Mouse (Mus musculus) embryo, embryonic 10 days (tissue): ENCODE measurements around the gene Hsf5.

Source experiments
- DNase-seq: peaks from one replicate; pipeline ENCODE4 v3.0.0-alpha.2; 2015; ENCODE audit warnings: low spot score

Hsf5 gene

DNA sequence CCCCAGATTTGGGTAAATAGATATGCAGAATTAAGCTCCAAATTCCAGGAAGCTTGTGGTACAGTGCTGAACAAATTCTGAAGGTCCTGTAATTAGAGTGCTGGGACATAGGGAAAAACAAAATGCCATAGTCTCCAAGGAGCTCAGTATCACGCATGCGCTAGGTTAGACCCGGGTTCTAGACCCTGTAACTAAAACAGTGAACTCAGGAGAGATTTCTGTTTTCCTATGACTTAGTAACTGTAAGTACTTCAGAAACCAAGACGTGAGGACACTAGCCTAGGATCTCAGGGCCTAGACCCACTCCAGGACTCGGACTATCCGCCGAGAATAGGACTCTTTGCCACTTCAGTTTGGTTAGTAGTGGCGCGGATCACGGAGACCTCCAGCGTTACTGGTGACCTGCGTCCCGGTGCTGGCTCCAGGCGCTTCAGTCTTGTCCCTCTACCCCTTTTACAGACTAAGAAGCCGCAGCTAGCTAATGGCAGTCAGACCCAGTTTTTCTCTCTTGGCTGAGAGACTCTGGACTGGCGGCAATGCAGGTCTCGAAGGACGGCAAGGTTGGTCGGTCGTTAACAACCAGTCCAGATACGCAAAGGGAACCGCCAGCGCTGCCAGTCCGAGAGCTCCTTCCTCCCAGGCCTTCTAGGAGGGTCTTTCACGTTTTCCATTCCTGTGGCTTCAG, 26.0 kb upstream of the Hsf5 start:
- DNase-seq = peak; percentile 41

DNA sequence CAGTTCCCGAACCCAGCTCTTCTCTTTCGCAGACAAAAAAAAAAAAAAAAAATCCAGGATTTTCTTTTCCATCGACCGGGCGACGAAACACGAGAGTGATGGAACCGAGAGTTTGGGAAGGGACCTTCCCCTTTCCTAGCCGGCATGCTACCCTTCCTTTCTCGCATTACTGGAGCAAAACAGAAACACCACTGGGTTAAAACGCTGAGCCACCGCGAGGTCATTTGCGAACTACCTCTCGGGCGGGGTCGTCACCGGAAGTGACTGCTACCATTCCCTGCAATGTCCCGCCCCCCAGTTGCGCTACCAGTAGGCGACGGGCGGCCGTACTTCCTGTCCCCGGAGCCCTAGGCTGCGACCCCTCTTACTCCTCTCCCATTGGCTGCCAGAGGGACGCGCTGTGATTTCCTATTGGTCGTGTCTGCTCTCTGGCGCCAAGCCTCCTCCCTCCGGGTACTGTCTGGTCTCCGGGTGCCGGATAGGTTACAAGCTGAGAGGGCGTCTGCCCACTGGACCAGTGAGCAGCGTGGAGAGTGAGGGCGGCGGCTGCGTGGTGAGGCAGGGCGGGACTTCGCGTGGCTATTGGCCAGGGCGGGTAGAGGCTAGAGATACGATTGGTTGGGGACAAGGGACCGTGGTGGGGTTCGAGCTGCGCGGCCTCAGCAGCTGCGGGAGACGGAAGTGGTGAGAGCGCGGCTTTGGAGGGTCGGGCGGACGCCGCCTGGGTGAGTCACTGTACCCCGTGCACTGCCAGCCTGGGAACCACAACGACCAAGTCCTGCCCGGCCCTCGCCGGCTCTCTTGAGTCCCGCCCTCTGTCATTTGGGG, 25.2 kb upstream of the Hsf5 start, which contains the start of gene Mtmr4:
TSS of gene Mtmr4 (plus strand) at position 637 of the 828 bp plus-strand sequence.
- DNase-seq = peak; percentile 99

DNA sequence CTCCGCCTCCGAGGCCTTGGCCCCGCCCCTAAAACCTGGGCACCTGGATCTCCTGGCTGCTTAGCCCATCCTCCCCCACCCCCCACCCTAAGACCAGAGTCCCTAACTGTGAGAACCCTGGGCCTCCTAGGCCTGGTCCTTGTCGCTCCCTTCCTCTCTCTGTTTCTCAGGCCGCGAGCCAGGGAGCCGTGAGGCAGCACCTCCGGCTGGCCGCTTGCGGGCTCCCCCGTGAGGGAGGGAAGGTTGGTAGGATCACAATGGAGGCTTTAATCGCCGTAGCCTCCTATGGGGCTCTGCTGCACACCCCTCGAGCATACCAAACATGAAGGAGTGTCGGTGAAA, 24.6 kb upstream of the Hsf5 start:
- no peak for DNase-seq

DNA sequence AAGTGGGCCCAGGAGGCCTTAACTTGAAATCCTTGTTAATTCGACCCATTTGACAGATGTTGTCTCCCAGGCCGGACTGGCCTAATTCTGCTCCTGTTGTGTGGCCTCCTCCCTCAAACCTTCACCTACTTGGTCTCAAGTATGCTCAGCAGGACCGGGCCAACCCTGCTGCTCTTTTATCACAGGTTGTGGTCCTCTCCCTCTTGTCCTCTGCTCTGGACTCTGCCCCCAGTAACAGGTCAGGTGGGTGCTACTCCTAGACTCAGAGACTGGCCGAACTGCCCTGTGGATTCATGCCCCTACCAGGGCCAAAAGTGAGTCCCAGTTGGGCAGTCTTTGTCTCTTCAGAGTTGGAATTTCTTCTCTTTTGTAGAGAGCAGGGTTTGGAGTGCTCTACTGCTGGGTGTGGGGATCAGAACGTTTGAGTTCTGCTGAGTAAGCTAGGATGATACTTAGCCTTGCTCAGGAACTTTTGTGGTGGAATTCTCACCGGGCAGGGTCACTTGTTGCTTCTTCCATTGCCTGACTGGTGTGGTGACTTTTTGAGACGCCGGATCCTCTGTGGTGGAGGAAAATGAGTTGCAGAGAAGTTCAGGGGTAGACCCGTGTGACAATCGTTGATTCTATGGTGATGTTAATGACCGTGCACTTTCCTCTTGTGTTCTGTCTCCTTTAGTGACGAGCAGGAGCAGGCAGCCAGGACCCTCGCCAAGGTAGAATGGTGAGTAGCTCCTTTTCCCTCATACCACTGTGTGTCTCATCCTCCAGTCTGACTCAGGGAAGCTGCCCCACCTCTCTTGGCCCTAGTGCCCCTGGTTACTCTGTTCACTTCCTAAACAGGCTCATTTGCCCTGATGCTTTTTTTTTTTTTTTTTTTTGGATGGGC, 24.0 kb upstream of the Hsf5 start:
- no peak for DNase-seq

DNA sequence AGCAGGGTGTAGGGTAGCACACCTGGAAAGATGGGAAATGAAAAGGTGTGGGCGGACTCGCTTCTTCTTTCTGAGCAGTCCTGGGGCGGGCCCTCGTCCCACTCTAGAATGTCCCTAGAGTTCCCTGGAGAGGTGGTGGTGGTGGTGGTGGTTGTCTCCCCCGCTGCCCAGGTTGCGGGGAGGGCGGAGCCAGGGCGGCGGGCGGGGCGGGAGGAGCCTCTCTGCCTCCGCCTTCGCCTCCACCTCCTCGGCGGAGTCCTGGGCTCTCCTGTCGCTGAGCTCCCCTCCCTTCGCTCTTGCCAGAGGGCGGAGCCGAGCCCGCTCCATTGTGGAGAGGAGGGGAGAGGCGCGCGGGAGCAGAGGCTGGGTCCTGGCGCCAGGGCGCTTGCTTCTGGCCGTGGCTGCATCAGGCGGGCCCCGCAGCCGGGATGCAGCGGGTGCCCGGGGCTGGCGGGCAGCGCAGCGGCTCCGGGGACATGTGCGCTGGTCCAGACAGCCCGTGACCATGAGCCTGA, 21.6 kb upstream of the Hsf5 start:
- DNase-seq = peak; percentile 94

DNA sequence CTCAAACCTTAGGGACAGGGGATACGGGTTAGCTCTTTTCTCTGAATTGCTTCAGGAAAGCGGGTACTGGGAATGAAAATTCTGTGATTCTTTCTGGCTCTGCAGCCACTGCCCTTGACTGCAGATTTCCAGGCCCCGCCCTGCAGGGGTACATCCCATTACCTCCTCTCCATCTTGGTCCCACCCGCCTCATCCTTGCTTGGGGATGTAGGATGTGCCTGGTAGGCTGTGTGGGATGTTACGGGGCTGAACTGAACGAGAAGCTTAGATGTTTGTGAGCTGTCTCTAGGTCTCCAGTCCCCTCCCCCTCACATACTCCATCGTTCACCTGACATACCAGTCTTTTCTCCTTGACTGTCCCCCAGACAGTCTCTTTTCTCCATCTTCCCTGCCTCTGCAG, 21.0 kb upstream of the Hsf5 start:
- DNase-seq = peak; percentile 30

- peak; percentile 27 for DNase-seq
These were observed 20.5 kb upstream of the Hsf5 start for GRCm38 (mm10) chr11:87596492-87596891.

GRCm38 (mm10) chr11:87597061-87597460, 19.9 kb upstream of the Hsf5 start:
- DNase-seq = no peak

DNA sequence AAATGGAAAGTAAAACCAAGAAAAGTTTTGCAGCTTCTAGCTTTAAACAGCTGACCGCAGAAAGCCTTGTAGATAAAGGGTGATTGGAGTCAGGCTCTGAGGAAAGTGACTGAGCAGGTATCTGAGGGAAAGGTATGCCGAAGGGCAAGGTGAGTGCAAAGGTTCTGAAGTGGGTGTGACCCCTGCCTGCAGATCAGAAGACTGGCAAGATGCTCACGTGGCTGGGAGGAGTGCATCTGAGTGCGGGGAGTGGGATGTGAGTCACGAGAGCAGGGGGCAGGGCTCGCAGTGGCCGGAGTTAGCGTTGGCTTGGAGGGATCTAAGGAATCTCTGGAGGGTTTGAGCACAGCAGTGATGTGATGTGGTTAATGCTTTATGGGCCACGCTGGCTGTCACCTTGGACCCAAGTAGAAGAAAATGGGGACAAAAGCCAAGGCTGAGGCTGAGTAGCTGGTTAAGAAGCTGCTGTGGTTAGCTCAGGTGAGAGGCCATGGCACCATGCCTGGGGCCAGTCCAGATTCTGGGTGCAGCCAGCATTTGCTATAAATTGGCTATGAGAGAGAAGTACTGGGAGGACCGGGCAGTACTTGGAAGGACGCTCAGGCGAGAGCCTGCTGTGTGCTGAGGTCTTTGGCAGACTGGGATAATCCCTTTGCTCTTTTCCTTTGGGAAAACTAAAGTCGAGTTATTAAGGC, 17.4 kb upstream of the Hsf5 start:
- DNase-seq = no peak

GRCm38 (mm10) chr11:87600322-87600853, 16.6 kb upstream of the Hsf5 start:
- DNase-seq = no peak

GRCm38 (mm10) chr11:87602234-87602633, 14.7 kb upstream of the Hsf5 start:
- no peak for DNase-seq

GRCm38 (mm10) chr11:87603571-87603970, 13.4 kb upstream of the Hsf5 start:
- no peak for DNase-seq

DNA sequence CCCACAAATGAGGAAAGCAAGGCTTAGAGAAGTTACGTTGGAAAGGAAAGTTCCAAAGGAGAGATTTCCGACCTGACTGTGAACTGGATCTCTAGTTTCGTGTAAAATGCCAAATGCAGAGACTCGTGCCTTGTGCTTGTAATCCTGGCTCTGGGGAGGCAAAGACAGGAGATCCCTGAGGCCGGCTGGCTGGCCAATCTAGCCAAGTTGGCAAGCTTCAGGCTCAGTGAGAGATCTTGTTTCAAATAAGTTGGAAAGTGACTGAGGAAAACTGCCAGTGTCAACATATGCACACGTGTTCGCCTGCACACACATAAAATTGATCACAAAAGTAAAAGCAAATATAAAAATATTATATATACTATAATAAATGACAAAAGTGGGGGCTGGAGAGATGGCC, 7.7 kb upstream of the Hsf5 start:
- DNase-seq = no peak

DNA sequence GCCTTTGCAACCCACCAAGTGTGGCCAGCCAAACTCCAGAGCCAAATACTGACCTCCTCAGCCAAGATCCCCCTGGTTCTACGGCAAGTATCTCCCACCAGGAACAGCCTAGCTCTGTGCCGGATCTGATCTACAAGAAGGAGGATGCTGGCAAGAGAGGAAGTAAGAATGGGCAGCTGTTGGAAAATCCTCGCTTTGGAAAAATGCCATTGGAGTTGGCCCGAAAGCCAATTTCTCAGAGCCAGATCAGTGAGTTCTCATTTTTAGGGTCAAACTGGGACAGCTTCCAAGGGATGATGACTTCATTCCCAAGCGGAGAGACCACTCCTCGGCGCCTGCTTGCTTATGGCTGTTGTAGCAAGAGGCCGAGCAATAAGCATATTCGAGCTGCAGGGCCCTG, 5.4 kb upstream of the Hsf5 start:
- no peak for DNase-seq

GRCm38 (mm10) chr11:87613972-87614371, 3.0 kb upstream of the Hsf5 start:
- DNase-seq = no peak

- no peak for DNase-seq
These were observed 1.4 kb upstream of the Hsf5 start for GRCm38 (mm10) chr11:87615551-87615950.

DNA sequence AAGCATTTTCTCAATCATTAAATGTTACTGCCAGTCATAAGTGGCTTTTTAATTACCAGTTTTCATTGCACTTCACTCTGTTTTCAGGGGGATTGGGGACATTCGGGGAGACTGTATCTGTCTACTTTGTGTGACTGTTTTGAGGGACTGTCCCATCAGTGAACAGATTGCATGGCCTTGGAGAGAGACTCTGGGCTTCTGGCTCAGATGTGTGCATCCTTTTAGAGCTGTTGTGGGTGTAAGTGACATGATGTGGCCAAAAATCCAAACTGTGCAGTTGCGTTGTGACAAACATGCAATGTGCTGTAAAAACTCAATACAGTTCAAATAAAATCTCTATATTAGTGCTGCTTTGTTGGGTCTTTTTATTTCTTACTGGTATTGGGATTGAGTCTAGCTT, 1.0 kb upstream of the Hsf5 start:
- DNase-seq = no peak

- no peak for DNase-seq
These were observed 642 bp downstream of the Hsf5 start for GRCm38 (mm10) chr11:87617606-87618005.

DNA sequence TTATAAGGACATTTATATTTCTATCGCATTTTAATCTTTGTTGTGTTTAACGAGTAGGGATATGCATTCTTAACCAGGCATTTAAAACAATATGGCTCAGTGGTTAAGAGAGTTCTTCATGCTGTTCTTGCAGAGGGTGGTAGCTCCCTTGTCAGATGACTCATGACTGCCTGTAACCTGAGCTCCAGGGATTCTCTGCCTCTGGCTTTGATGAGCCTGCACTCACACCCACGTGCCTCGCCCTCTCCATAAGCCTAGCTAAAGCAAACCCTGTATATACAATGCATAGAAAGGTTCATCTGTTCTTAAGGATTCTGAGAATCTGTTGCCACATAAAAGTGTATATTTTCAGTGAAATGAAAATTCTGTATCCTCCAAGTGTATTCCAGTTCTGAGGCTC, 6.2 kb downstream of the Hsf5 start:
- no peak for DNase-seq

DNA sequence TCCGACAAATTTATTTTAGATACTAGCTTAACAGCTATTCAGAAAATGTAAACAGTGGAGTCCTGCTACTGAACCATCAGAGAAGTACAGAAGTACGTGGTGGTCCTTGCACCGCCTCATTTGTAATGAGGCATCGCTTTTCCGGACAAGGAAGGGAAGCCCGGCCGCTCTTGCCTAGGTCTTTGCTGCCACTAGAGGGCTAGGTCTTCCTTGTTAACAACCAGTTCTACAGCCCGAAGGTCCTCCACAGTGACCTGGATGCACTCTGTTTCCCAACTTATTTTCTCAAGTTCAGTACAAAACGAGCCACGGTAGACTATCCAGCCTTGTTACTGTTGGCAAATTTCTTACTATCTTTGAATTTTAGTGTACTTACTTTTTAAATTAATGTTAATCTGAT, 12.9 kb downstream of the Hsf5 start:
- peak; percentile 83 for DNase-seq

- no peak for DNase-seq
These were observed 21.8 kb downstream of the Hsf5 start for GRCm38 (mm10) chr11:87638793-87639192.

DNA sequence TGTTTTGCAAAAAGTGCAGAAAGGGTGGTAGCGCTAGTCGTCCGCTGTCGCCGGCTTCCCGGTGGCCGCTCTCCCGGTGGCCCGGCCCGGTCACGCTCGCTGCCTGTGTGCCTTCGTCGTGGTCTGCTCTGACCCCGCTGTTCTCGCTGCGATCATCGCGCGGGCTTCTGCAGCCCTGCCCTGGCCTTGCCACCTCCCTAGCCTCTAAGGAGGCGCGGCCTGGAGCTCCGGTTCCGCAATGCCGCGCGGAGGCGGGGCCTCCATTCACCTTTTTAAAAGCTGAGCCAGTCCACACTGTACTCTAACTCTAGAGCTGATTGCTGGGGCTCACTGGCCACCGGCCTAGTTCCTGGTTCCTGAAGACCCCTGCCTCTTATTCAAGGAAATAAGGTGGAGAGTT, 22.2 kb downstream of the Hsf5 start:
- DNase-seq = peak; percentile 84
